Mouse (Mus musculus) embryonic facial prominence, embryonic 14.5 days (tissue): ENCODE measurements around the gene Pnpla8. TPM values are rescaled to one million over a fixed set of nuclear protein-coding genes. Genes with fewer than 3 reads are reported as not detected.
"Not testable (repeated sequence)": the region's sequence is repeated elsewhere in the genome, so short reads cannot be mapped to it uniquely, and the experiment has no call there.

ENCODE experiments used
- ATAC-seq: fragments of 200-750 bp; cut with Nextera tagmentation; 2 replicates; pipeline ENCODE4 v1.8.0; 2017; ENCODE audit warnings: low read depth, moderate number of reproducible peaks, moderate TSS enrichment
- DNase-seq: peaks from one replicate; pipeline ENCODE4 v3.0.0-alpha.2; 2015; ENCODE audit warnings: low spot score
- H3K27ac ChIP-seq: fragments of 300-500 bp; sonication (generic); replicated peaks from 2 replicates; pipeline ENCODE4 v1.5.1; 2014; ENCODE audit warnings: low read depth, mild to moderate bottlenecking, low read length, moderate library complexity
- H3K27me3 ChIP-seq: fragments of 300-500 bp; sonication (generic); replicated peaks from 2 replicates; pipeline ENCODE4 v1.6.1; 2014; ENCODE audit warnings: low read length; ENCODE audit not compliant: control insufficient read depth, insufficient read depth
- H3K36me3 ChIP-seq: fragments of 300-500 bp; sonication (generic); 2 replicates; pipeline ENCODE4 v1.6.1; 2014; ENCODE audit warnings: low read length, mixed read lengths; ENCODE audit not compliant: control insufficient read depth, insufficient read depth
- H3K4me1 ChIP-seq: fragments of 300-500 bp; sonication (generic); 2 replicates; pipeline ENCODE4 v1.6.1; 2014; ENCODE audit warnings: antibody characterized with exemption, low read length; ENCODE audit not compliant: control insufficient read depth, insufficient read depth
- H3K4me2 ChIP-seq: fragments of 300-500 bp; sonication (generic); 2 replicates; pipeline ENCODE4 v1.6.1; 2014; ENCODE audit warnings: low read depth, mild to moderate bottlenecking, low read length, moderate library complexity, mixed read lengths
- H3K4me3 ChIP-seq: fragments of 300-500 bp; sonication (generic); 2 replicates; pipeline ENCODE4 v1.5.1; 2014; ENCODE audit warnings: low read depth, mild to moderate bottlenecking, low read length
- H3K9ac ChIP-seq: fragments of 300-500 bp; sonication (generic); 2 replicates; pipeline ENCODE4 v1.6.1; 2014; ENCODE audit warnings: low read depth, mild to moderate bottlenecking, low read length, moderate library complexity, mixed read lengths
- H3K9me3 ChIP-seq: fragments of 300-500 bp; sonication (generic); 2 replicates; pipeline ENCODE4 v1.6.1; 2016; ENCODE audit warnings: low read length; ENCODE audit not compliant: control insufficient read depth
- WGBS: fragments of 180-500 bp; shearing (Covaris S2); extraction: QIAGEN DNeasy Blood & Tissue Kit; methylation state at CpG from one replicate; pipeline ENCODE4 v1.1.7; 2014; 5-methylcytosine and 5-hydroxymethylcytosine counted together
- polyA plus RNA-seq: library from polyadenylated mRNA; unstranded; fragments of >200 nt; fragmentation: Nextera tagmentation; extraction: Ambion mirVana; gene quantifications from 2 replicates; pipeline ENCODE4 v1.2.1, GENCODE M21; 2014

The Pnpla8 gene
- polyA plus RNA-seq, 1 experiment from 2014 or later: 72.7 TPM

GRCm38 (mm10) chr12:44265651-44266050 is 44.5 kb downstream of the Pnpla8 start:
- Histone ChIP-seq H3K4me3 (no peak overlapping the region), H3K27me3 (no peaks in the 10 kb centered on the region), H3K4me1 (peaks cover 3% of the 10 kb centered on the region; the same call in 1 of the 2 replicates), H3K9ac (no peak overlapping the region), H3K4me2 (no peak overlapping the region), H3K9me3 (no peaks in the 10 kb centered on the region), H3K27ac (no peak overlapping the region), H3K36me3 (no peaks in the 10 kb centered on the region)
- ATAC-seq: no peak
- DNase-seq: no peak
- WGBS: 73% methylated on average over 3 of the region's 3 CpGs

- peaks cover 3% of the 10 kb centered on the region; the same call in 1 of the 2 replicates for H3K4me1 ChIP-seq
- no peak overlapping the region for H3K4me3 ChIP-seq
- DNase-seq (no peak), ATAC-seq (no peak)
- no peaks in the 10 kb centered on the region for H3K36me3 ChIP-seq
- 90% methylated on average over 2 of the region's 2 CpGs for WGBS
- no peak overlapping the region for H3K9ac ChIP-seq
- H3K27me3 ChIP-seq: no peaks in the 10 kb centered on the region
- no peaks in the 10 kb centered on the region for H3K9me3 ChIP-seq
- H3K4me2 ChIP-seq: no peak overlapping the region
- no peak overlapping the region for H3K27ac ChIP-seq
Observed at GRCm38 (mm10) chr12:44267196-44267595, 46.0 kb downstream of the Pnpla8 start.

GRCm38 (mm10) chr12:44268728-44269302 is 47.6 kb downstream of the Pnpla8 start:
- H3K9ac ChIP-seq: peak overlapping the region; percentile 95
- DNase-seq (peak; percentile 99), ATAC-seq (peak; percentile 98)
- H3K4me2 ChIP-seq: peak overlapping the region; percentile 68
- H3K9me3 ChIP-seq: no peaks in the 10 kb centered on the region
- no peaks in the 10 kb centered on the region for H3K36me3 ChIP-seq
- under 1% methylated on average over 29 of the region's 38 CpGs for WGBS
- no peaks in the 10 kb centered on the region for H3K27me3 ChIP-seq
- H3K4me3 ChIP-seq: peak overlapping the region; percentile 81
- peaks cover 3% of the 10 kb centered on the region; the same call in 1 of the 2 replicates for H3K4me1 ChIP-seq
- H3K27ac ChIP-seq: peak overlapping the region; percentile 99

- no peaks in the 10 kb centered on the region for H3K27me3 ChIP-seq
- DNase-seq (peak; percentile 89), ATAC-seq (peak; percentile 92)
- peak overlapping the region; percentile 95 for H3K9ac ChIP-seq
- H3K27ac ChIP-seq: peak overlapping the region; percentile 99
- no peaks in the 10 kb centered on the region for H3K9me3 ChIP-seq
- H3K4me3 ChIP-seq: peak overlapping the region; percentile 81
- H3K36me3 ChIP-seq: no peaks in the 10 kb centered on the region
- peaks cover 3% of the 10 kb centered on the region; the same call in 1 of the 2 replicates for H3K4me1 ChIP-seq
- H3K4me2 ChIP-seq: peak overlapping the region; percentile 68
- whole genome bisulfite sequencing: under 1% methylated on average over 24 of the region's 46 CpGs
Observed at GRCm38 (mm10) chr12:44269311-44269831, 48.2 kb downstream of the Pnpla8 start.

- DNase-seq (no peak), ATAC-seq (no peak)
- H3K9me3 ChIP-seq: no peaks in the 10 kb centered on the region
- H3K4me3 ChIP-seq: no peak overlapping the region
- H3K4me1 ChIP-seq: peaks cover 3% of the 10 kb centered on the region; the same call in 1 of the 2 replicates
- H3K4me2 ChIP-seq: no peak overlapping the region
- no peaks in the 10 kb centered on the region for H3K36me3 ChIP-seq
- H3K9ac ChIP-seq: no peak overlapping the region
- WGBS: 92% methylated on average over 6 of the region's 6 CpGs
- H3K27ac ChIP-seq: no peak overlapping the region
- H3K27me3 ChIP-seq: no peaks in the 10 kb centered on the region
Observed at GRCm38 (mm10) chr12:44274125-44274835, 53.1 kb downstream of the Pnpla8 start.

GRCm38 (mm10) chr12:44280147-44280546 is 59.0 kb downstream of the Pnpla8 start:
- 89% methylated on average over 2 of the region's 2 CpGs for WGBS
- ATAC-seq, H3K27me3 ChIP-seq: not testable (repeated sequence)

GRCm38 (mm10) chr12:44281534-44281933 is 60.4 kb downstream of the Pnpla8 start:
- no peaks in the 10 kb centered on the region for H3K9me3 ChIP-seq
- no peaks in the 10 kb centered on the region for H3K27me3 ChIP-seq
- no peak overlapping the region for H3K4me2 ChIP-seq
- H3K27ac ChIP-seq: no peak overlapping the region
- H3K9ac ChIP-seq: no peak overlapping the region
- ATAC-seq (no peak), DNase-seq (no peak)
- no peak overlapping the region for H3K4me3 ChIP-seq
- WGBS: 76% methylated on average over 3 of the region's 3 CpGs
- peaks cover 13% of the 10 kb centered on the region for H3K36me3 ChIP-seq
- no peaks in the 10 kb centered on the region for H3K4me1 ChIP-seq

More at GRCm38 (mm10) chr12:44280147-44280546, 59.0 kb downstream of the Pnpla8 start:
- not testable (repeated sequence) for H3K36me3 ChIP-seq, H3K27ac ChIP-seq, DNase-seq, H3K4me1 ChIP-seq, H3K4me3 ChIP-seq, H3K9ac ChIP-seq, H3K9me3 ChIP-seq, H3K4me2 ChIP-seq

GRCm38 (mm10) chr12:44283378-44283777 is 62.2 kb downstream of the Pnpla8 start:
- Histone ChIP-seq H3K4me3 (no peak overlapping the region), H3K36me3 (peaks cover 23% of the 10 kb centered on the region), H3K4me2 (no peak overlapping the region), H3K27ac (no peak overlapping the region), H3K9me3 (no peaks in the 10 kb centered on the region), H3K4me1 (no peaks in the 10 kb centered on the region), H3K9ac (no peak overlapping the region), H3K27me3 (no peaks in the 10 kb centered on the region)
- WGBS: 34% methylated on average over 9 of the region's 9 CpGs
- DNase-seq (no peak), ATAC-seq (no peak)
